Mouse (Mus musculus): ENCODE measurements around the gene Cnot10. TPM values are rescaled to one million over a fixed set of nuclear protein-coding genes. Genes with fewer than 3 reads are reported as not detected.
A peak's percentile ranks its signal among the peaks of the same experiment; 100 is the strongest.

The Cnot10 gene
- polyA plus RNA-seq, 1 experiment from 2014 or later: 60.7 TPM

- no peak overlapping the region for H3K9ac ChIP-seq (ENCODE audit: low read depth, low read length)
- no peak overlapping the region for H3K4me3 ChIP-seq (ENCODE audit: low read depth, low read length)
- no peaks in the 10 kb centered on the region for H3K36me3 ChIP-seq (ENCODE audit: control insufficient read depth, insufficient read depth, low read length)
- no peak for ATAC-seq (ENCODE audit: low FRiP score)
- H3K9me3 ChIP-seq (ENCODE audit: control insufficient read depth, low read length): no peaks in the 10 kb centered on the region
- peaks cover 16% of the 10 kb centered on the region for H3K4me1 ChIP-seq (replicated peaks; ENCODE audit: control insufficient read depth, insufficient read depth, low read length)
- no peak overlapping the region for H3K27ac ChIP-seq (ENCODE audit: low read depth, low read length)
- no peak for DNase-seq (ENCODE audit: low spot score)
- WGBS: 12% methylated on average over 6 of the region's 6 CpGs
- H3K27me3 ChIP-seq (ENCODE audit: control insufficient read depth, insufficient read depth, low read length): no peaks in the 10 kb centered on the region
- no peak overlapping the region for H3K4me2 ChIP-seq (replicated peaks; ENCODE audit: low read depth, low read length)
Measured at GRCm38 (mm10) chr9:114550033-114550432, 90.0 kb downstream of the Cnot10 start.

- H3K4me1 ChIP-seq (replicated peaks; ENCODE audit: control insufficient read depth, insufficient read depth, low read length): peaks cover 13% of the 10 kb centered on the region
- ATAC-seq (ENCODE audit: low FRiP score) (peak; percentile 55), DNase-seq (ENCODE audit: low spot score) (no peak)
- no peak overlapping the region for H3K4me2 ChIP-seq (replicated peaks; ENCODE audit: low read depth, low read length)
- no peak overlapping the region for H3K9ac ChIP-seq (ENCODE audit: low read depth, low read length)
- no peaks in the 10 kb centered on the region for H3K9me3 ChIP-seq (ENCODE audit: control insufficient read depth, low read length)
- no peak overlapping the region for H3K27ac ChIP-seq (ENCODE audit: low read depth, low read length)
- no peaks in the 10 kb centered on the region for H3K27me3 ChIP-seq (ENCODE audit: control insufficient read depth, insufficient read depth, low read length)
- H3K36me3 ChIP-seq (ENCODE audit: control insufficient read depth, insufficient read depth, low read length): no peaks in the 10 kb centered on the region
- 4% methylated on average over 5 of the region's 5 CpGs for WGBS
- no peak overlapping the region for H3K4me3 ChIP-seq (ENCODE audit: low read depth, low read length)
Measured at GRCm38 (mm10) chr9:114549117-114549516, 90.9 kb downstream of the Cnot10 start.

GRCm38 (mm10) chr9:114548496-114548895 is 91.5 kb downstream of the Cnot10 start:
- DNase-seq (ENCODE audit: low spot score): no peak
- Histone ChIP-seq H3K4me1 (replicated peaks; ENCODE audit: control insufficient read depth, insufficient read depth, low read length) (peaks cover 13% of the 10 kb centered on the region; the same call in 1 of the 2 replicates), H3K4me3 (ENCODE audit: low read depth, low read length) (no peak overlapping the region), H3K27me3 (ENCODE audit: control insufficient read depth, insufficient read depth, low read length) (no peaks in the 10 kb centered on the region), H3K9ac (ENCODE audit: low read depth, low read length) (no peak overlapping the region), H3K36me3 (ENCODE audit: control insufficient read depth, insufficient read depth, low read length) (no peaks in the 10 kb centered on the region), H3K27ac (ENCODE audit: low read depth, low read length) (no peak overlapping the region), H3K4me2 (replicated peaks; ENCODE audit: low read depth, low read length) (no peak overlapping the region), H3K9me3 (ENCODE audit: control insufficient read depth, low read length) (no peaks in the 10 kb centered on the region)
- WGBS: 16% methylated on average over 4 of the region's 4 CpGs
- no peak for ATAC-seq (ENCODE audit: low FRiP score)

GRCm38 (mm10) chr9:114547643-114548077 is 92.3 kb downstream of the Cnot10 start:
- 0 out of 2 replicates have a peak overlapping the region, but pooled peaks have one; percentile 23 for H3K9ac ChIP-seq (ENCODE audit: low read depth, low read length)
- no peaks in the 10 kb centered on the region for H3K27me3 ChIP-seq (ENCODE audit: control insufficient read depth, insufficient read depth, low read length)
- DNase-seq (ENCODE audit: low spot score) (no peak), ATAC-seq (ENCODE audit: low FRiP score) (no peak; the same call in 1 of the 2 replicates)
- 23% methylated on average over 6 of the region's 6 CpGs for WGBS
- H3K9me3 ChIP-seq (ENCODE audit: control insufficient read depth, low read length): no peaks in the 10 kb centered on the region
- no peak overlapping the region for H3K4me2 ChIP-seq (replicated peaks; ENCODE audit: low read depth, low read length)
- H3K4me1 ChIP-seq (replicated peaks; ENCODE audit: control insufficient read depth, insufficient read depth, low read length): peaks cover 13% of the 10 kb centered on the region; the same call in 1 of the 2 replicates
- H3K4me3 ChIP-seq (ENCODE audit: low read depth, low read length): no peak overlapping the region
- H3K36me3 ChIP-seq (ENCODE audit: control insufficient read depth, insufficient read depth, low read length): no peaks in the 10 kb centered on the region
- H3K27ac ChIP-seq (ENCODE audit: low read depth, low read length): 0 out of 2 replicates have a peak overlapping the region, but pooled peaks have one; percentile 36

- no peak overlapping the region for H3K4me2 ChIP-seq (replicated peaks; ENCODE audit: low read depth, low read length)
- no peak overlapping the region for H3K27ac ChIP-seq (ENCODE audit: low read depth, low read length)
- no peaks in the 10 kb centered on the region for H3K9me3 ChIP-seq (ENCODE audit: control insufficient read depth, low read length)
- DNase-seq (ENCODE audit: low spot score) (no peak), ATAC-seq (ENCODE audit: low FRiP score) (no peak)
- 65% methylated on average over 12 of the region's 12 CpGs for WGBS
- peaks cover 13% of the 10 kb centered on the region; the same call in 1 of the 2 replicates for H3K4me1 ChIP-seq (replicated peaks; ENCODE audit: control insufficient read depth, insufficient read depth, low read length)
- H3K27me3 ChIP-seq (ENCODE audit: control insufficient read depth, insufficient read depth, low read length): no peaks in the 10 kb centered on the region
- H3K9ac ChIP-seq (ENCODE audit: low read depth, low read length): no peak overlapping the region
- no peaks in the 10 kb centered on the region for H3K36me3 ChIP-seq (ENCODE audit: control insufficient read depth, insufficient read depth, low read length)
- no peak overlapping the region for H3K4me3 ChIP-seq (ENCODE audit: low read depth, low read length)
Measured at GRCm38 (mm10) chr9:114546765-114547164, 93.2 kb downstream of the Cnot10 start.

- Histone ChIP-seq H3K36me3 (ENCODE audit: control insufficient read depth, insufficient read depth, low read length) (no peaks in the 10 kb centered on the region), H3K27me3 (ENCODE audit: control insufficient read depth, insufficient read depth, low read length) (no peaks in the 10 kb centered on the region), H3K9me3 (ENCODE audit: control insufficient read depth, low read length) (no peaks in the 10 kb centered on the region), H3K27ac (ENCODE audit: low read depth, low read length) (no peak overlapping the region), H3K4me3 (ENCODE audit: low read depth, low read length) (no peak overlapping the region), H3K4me1 (replicated peaks; ENCODE audit: control insufficient read depth, insufficient read depth, low read length) (peaks cover 13% of the 10 kb centered on the region; the same call in 1 of the 2 replicates), H3K4me2 (replicated peaks; ENCODE audit: low read depth, low read length) (no peak overlapping the region), H3K9ac (ENCODE audit: low read depth, low read length) (no peak overlapping the region)
- DNase-seq (ENCODE audit: low spot score): no peak
- WGBS: 62% methylated on average over 9 of the region's 9 CpGs
- no peak for ATAC-seq (ENCODE audit: low FRiP score)
Measured at GRCm38 (mm10) chr9:114544754-114545393, 95.1 kb downstream of the Cnot10 start.

GRCm38 (mm10) chr9:114543882-114544753 is 95.9 kb downstream of the Cnot10 start:
- H3K27ac ChIP-seq (ENCODE audit: low read depth, low read length): peak overlapping the region; percentile 32; the same call in 1 of the 2 replicates
- H3K27me3 ChIP-seq (ENCODE audit: control insufficient read depth, insufficient read depth, low read length): no peaks in the 10 kb centered on the region
- no peak for ATAC-seq (ENCODE audit: low FRiP score)
- no peak for DNase-seq (ENCODE audit: low spot score)
- H3K4me3 ChIP-seq (ENCODE audit: low read depth, low read length): no peak overlapping the region
- no peaks in the 10 kb centered on the region for H3K9me3 ChIP-seq (ENCODE audit: control insufficient read depth, low read length)
- peaks cover 11% of the 10 kb centered on the region; the same call in 1 of the 2 replicates for H3K4me1 ChIP-seq (replicated peaks; ENCODE audit: control insufficient read depth, insufficient read depth, low read length)
- WGBS: 70% methylated on average over 16 of the region's 17 CpGs
- no peak overlapping the region for H3K9ac ChIP-seq (ENCODE audit: low read depth, low read length)
- H3K36me3 ChIP-seq (ENCODE audit: control insufficient read depth, insufficient read depth, low read length): no peaks in the 10 kb centered on the region
- no peak overlapping the region for H3K4me2 ChIP-seq (replicated peaks; ENCODE audit: low read depth, low read length)

- Histone ChIP-seq H3K9ac (ENCODE audit: low read depth, low read length) (no peak overlapping the region), H3K9me3 (ENCODE audit: control insufficient read depth, low read length) (no peaks in the 10 kb centered on the region), H3K27ac (ENCODE audit: low read depth, low read length) (no peak overlapping the region), H3K36me3 (ENCODE audit: control insufficient read depth, insufficient read depth, low read length) (no peaks in the 10 kb centered on the region), H3K27me3 (ENCODE audit: control insufficient read depth, insufficient read depth, low read length) (no peaks in the 10 kb centered on the region), H3K4me1 (replicated peaks; ENCODE audit: control insufficient read depth, insufficient read depth, low read length) (peaks cover 13% of the 10 kb centered on the region), H3K4me2 (replicated peaks; ENCODE audit: low read depth, low read length) (no peak overlapping the region), H3K4me3 (ENCODE audit: low read depth, low read length) (no peak overlapping the region)
- 32% methylated on average over 1 of the region's 1 CpGs for WGBS
- DNase-seq (ENCODE audit: low spot score): no peak
- ATAC-seq (ENCODE audit: low FRiP score): no peak
Measured at GRCm38 (mm10) chr9:114541279-114541741, 98.7 kb downstream of the Cnot10 start.
